Mouse (Mus musculus) neural tube, embryonic 14.5 days (tissue): ENCODE measurements around the gene B4galnt4. TPM values are rescaled to one million over a fixed set of nuclear protein-coding genes. Genes with fewer than 3 reads are reported as not detected.
A peak's percentile ranks its signal among the peaks of the same experiment; 100 is the strongest.
"Not testable (repeated sequence)": the region's sequence is repeated elsewhere in the genome, so short reads cannot be mapped to it uniquely, and the experiment has no call there.

Experiments
- ATAC-seq: fragments of 200-750 bp; cut with Nextera tagmentation; 2 replicates; pipeline ENCODE4 v1.8.0; 2017; ENCODE audit warnings: low read depth, mild to moderate bottlenecking, moderate TSS enrichment, moderate library complexity
- H3K27ac ChIP-seq: fragments of 300-500 bp; sonication (generic); 2 replicates; pipeline ENCODE4 v1.5.1; 2014; ENCODE audit warnings: low read depth, mild to moderate bottlenecking, control low read depth, low read length, moderate library complexity, mixed read lengths
- H3K27me3 ChIP-seq: fragments of 300-500 bp; sonication (generic); 2 replicates; pipeline ENCODE4 v1.6.1; 2014; ENCODE audit warnings: low read length; ENCODE audit not compliant: control insufficient read depth, insufficient read depth
- H3K36me3 ChIP-seq: fragments of 300-500 bp; sonication (generic); 2 replicates; pipeline ENCODE4 v1.6.1; 2014; ENCODE audit warnings: low read length, mixed read lengths; ENCODE audit not compliant: control insufficient read depth, insufficient read depth
- H3K4me1 ChIP-seq: fragments of 300-500 bp; sonication (generic); 2 replicates; pipeline ENCODE4 v1.6.1; 2014; ENCODE audit warnings: low read length; ENCODE audit not compliant: control insufficient read depth, insufficient read depth
- H3K4me2 ChIP-seq: fragments of 300-500 bp; sonication (generic); 2 replicates; pipeline ENCODE4 v1.6.1; 2014; ENCODE audit warnings: mild to moderate bottlenecking, low read depth, low read length, control low read depth
- H3K4me3 ChIP-seq: fragments of 300-500 bp; sonication (generic); 2 replicates; pipeline ENCODE4 v1.5.1; 2014; ENCODE audit warnings: low read depth, low read length, control low read depth, mixed read lengths
- H3K9ac ChIP-seq: fragments of 300-500 bp; sonication (generic); replicated peaks from 2 replicates; pipeline ENCODE4 v1.6.1; 2014; ENCODE audit warnings: low read depth, mild to moderate bottlenecking, control low read depth, low read length, mixed read lengths
- H3K9me3 ChIP-seq: fragments of 300-500 bp; sonication (generic); 2 replicates; pipeline ENCODE4 v1.6.1; 2016; ENCODE audit warnings: low read length; ENCODE audit not compliant: control insufficient read depth
- WGBS: fragments of 180-500 bp; shearing (Covaris S2); extraction: QIAGEN DNeasy Blood & Tissue Kit; methylation state at CpG from one replicate; pipeline ENCODE4 v1.1.7; 2014; 5-methylcytosine and 5-hydroxymethylcytosine counted together
- polyA plus RNA-seq: library from polyadenylated mRNA; unstranded; fragments of >200 nt; fragmentation: Nextera tagmentation; extraction: Ambion mirVana; gene quantifications from 2 replicates; pipeline ENCODE4 v1.2.1, GENCODE M21; 2014

B4galnt4 gene
- 34.8 and 36.6 TPM in 2 replicates for polyA plus RNA-seq

DNA sequence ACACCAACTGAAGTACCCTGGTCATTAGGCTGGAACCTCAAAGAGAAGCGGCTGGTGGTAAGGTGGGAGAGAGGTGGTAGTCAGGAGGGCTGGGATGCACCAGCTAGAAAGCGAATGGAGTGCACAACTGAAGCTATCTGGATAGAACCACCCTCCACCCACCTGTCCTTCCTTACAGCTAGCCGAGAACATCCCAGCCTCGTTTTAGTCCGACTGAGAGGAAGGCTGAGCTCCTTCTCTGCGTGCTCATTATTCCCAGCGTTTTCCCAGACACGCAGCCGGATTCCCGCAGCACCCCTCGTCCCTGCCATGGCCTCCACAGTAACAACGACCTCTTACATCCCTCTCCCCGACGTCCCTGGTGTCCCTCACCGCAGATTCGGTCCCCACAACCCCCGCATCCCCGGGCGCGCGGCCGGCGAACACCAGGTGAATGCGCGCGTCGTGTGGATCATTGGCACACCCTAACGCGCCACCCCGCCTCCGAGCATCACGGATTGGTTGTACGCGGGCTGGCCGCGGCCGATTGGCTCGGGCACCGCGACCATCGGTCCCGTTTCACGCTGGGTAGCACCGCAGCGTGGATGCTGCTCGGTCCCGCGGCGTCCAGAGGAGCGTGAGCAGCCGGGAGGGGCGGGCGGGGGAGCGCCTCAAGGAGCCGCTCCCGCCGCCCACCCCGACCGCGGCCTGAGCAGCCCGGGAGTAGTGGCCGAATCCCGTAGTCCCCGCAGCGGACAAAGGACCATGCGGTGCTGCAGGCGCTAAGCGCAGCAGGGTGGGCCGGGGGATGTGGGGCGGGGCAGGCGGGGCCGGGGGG lies at the start of gene B4galnt4:
Gene B4galnt4 (plus strand): TSS at position 679 of the 817 bp plus-strand sequence.
- WGBS: under 1% methylated on average over 69 of the region's 72 CpGs
- Histone ChIP-seq H3K27me3 (no peaks in the 10 kb centered on the region), H3K27ac (peak within 1 kb of the TSS; percentile 93), H3K4me3 (peak within 1 kb of the TSS; percentile 86), H3K36me3 (peaks cover 16% of the 10 kb centered on the region), H3K4me2 (peak within 1 kb of the TSS; percentile 85), H3K9me3 (no peaks in the 10 kb centered on the region), H3K9ac (peak within 1 kb of the TSS; percentile 99), H3K4me1 (peaks cover 19% of the 10 kb centered on the region)
- ATAC-seq: peak; percentile 98

DNA sequence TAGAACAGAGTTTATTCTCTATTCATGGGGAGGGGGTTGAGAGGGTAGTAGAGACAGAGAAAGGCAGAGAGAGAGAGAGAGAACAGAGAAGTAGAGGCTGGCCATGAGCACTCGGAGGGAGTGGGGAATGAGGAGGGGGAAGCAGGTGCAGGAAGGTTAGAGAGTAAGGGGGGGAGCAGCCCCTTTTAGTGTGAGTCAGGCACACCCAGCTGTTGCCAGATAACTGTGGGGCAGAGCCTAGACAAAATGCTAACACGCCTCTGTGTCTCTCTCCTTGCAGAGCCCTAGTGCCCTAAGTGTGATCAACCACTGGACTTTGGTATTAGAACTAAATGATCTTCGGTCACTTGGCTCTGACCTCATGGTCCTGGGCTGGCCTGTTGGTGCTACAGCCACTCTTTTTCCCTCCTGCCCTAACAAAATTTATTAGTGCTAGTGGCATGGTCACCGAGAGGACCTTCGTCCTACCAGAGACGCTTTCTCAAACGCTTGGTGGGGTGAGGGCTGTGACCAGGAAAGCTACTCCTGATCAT lies 49.6 kb upstream of the B4galnt4 start:
- Histone ChIP-seq H3K9ac (no peak overlapping the region), H3K27me3 (no peaks in the 10 kb centered on the region), H3K36me3 (no peaks in the 10 kb centered on the region), H3K9me3 (no peaks in the 10 kb centered on the region), H3K4me3 (no peak overlapping the region), H3K4me1 (no peaks in the 10 kb centered on the region), H3K4me2 (no peak overlapping the region), H3K27ac (no peak overlapping the region)
- ATAC-seq: no peak
- WGBS: 84% methylated on average over 7 of the region's 7 CpGs

DNA sequence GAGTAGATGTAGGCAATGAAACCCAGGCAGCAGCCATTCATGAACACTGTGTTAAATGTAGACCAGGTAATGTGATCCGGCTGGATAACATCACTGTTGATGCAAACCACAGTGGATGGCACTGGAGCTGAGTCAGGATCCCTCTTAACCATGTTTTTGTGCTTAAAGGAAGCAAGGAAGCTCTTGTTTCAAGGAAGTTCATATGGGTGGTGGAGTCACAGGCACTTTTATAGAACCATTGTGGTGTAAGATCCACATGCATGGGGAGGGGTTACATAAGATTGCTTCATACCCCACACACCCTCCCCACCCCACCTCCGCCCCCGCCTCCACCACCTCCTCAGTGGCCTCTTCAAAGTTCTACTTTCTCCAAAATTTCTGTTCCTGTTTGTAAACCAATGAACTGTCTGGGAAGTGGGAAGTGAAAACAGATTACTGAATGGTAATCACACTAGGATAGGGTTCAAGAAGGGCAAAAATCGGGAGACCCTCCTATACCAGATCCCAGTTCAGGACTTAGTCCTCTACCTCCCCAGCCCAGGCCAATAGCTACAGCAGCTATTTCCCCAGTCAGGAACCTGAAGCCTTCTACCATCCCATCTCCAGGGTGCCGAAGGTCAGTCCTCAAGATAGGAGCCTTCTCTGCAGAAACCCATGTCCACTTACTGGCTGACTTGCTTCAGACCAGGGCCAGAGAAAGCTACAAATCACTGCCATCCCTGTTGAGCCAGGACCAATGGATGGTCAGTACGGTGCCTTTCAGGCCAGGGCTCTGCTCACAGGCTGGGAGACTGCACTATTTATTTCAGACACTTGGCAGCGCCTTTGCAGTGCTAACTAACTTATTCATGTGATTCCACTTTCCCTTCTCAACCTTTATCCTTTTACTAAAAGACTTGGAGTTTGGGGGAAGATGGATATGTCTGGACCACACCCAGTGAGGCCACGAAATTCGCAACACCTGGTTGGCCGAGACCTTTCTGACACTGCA lies 43.9 kb upstream of the B4galnt4 start:
- 90% methylated on average over 10 of the region's 10 CpGs for WGBS
- ATAC-seq: no peak
- no peak overlapping the region for H3K4me2 ChIP-seq
- H3K4me1 ChIP-seq: no peaks in the 10 kb centered on the region
- no peaks in the 10 kb centered on the region for H3K9me3 ChIP-seq
- H3K27me3 ChIP-seq: no peaks in the 10 kb centered on the region
- H3K4me3 ChIP-seq: no peak overlapping the region
- no peak overlapping the region for H3K27ac ChIP-seq
- no peaks in the 10 kb centered on the region for H3K36me3 ChIP-seq
- no peak overlapping the region for H3K9ac ChIP-seq

- not testable (repeated sequence) for H3K4me3 ChIP-seq, H3K27me3 ChIP-seq, H3K4me2 ChIP-seq, ATAC-seq, H3K27ac ChIP-seq, H3K9ac ChIP-seq, H3K4me1 ChIP-seq, H3K9me3 ChIP-seq, H3K36me3 ChIP-seq
- WGBS: 96% methylated on average over 1 of the region's 1 CpGs
These were observed 43.1 kb upstream of the B4galnt4 start, which contains the start of gene Ifitm6 for GRCm38 (mm10) chr7:141017824-141018223. Gene Ifitm6 (minus strand): TSS chr7:141017924.

DNA sequence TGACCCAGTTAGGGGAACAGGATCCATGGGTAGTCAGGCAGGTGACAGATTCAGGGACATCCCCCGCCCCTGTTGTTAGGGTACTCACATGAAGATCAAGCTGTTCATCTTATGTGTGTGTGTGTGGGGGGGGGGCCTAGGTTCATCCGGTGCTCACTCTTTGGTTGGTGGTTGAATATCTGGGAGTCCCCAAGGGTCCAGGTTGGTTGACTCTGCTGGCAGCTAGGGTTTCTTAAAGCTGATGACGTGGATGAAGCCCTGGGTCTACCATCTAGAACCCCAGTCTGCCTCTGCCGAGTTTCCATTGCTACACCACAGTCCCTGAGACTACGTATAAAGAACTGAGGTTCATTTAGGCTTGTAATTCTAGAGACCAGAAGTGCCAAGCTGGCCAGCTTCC lies 41.9 kb upstream of the B4galnt4 start:
- H3K36me3 ChIP-seq: no peaks in the 10 kb centered on the region
- no peak for ATAC-seq
- H3K9me3 ChIP-seq: no peaks in the 10 kb centered on the region
- WGBS: 91% methylated on average over 5 of the region's 5 CpGs
- H3K4me2 ChIP-seq: no peak overlapping the region
- no peak overlapping the region for H3K9ac ChIP-seq
- no peak overlapping the region for H3K27ac ChIP-seq
- no peak overlapping the region for H3K4me3 ChIP-seq
- no peaks in the 10 kb centered on the region for H3K27me3 ChIP-seq
- no peaks in the 10 kb centered on the region for H3K4me1 ChIP-seq

GRCm38 (mm10) chr7:141021489-141022449 lies 39.1 kb upstream of the B4galnt4 start:
- Histone ChIP-seq H3K4me3 (no peak overlapping the region), H3K27ac (no peak overlapping the region), H3K4me2 (no peak overlapping the region), H3K36me3 (no peaks in the 10 kb centered on the region), H3K27me3 (no peaks in the 10 kb centered on the region), H3K9me3 (no peaks in the 10 kb centered on the region), H3K4me1 (no peaks in the 10 kb centered on the region), H3K9ac (no peak overlapping the region)
- 87% methylated on average over 14 of the region's 14 CpGs for WGBS
- ATAC-seq: no peak

GRCm38 (mm10) chr7:141024865-141025838 lies 35.8 kb upstream of the B4galnt4 start:
- H3K27me3 ChIP-seq: no peaks in the 10 kb centered on the region
- peak; percentile 84 for ATAC-seq
- WGBS: 20% methylated on average over 5 of the region's 6 CpGs
- no peak overlapping the region for H3K4me2 ChIP-seq
- no peaks in the 10 kb centered on the region for H3K4me1 ChIP-seq
- no peak overlapping the region for H3K9ac ChIP-seq
- no peaks in the 10 kb centered on the region for H3K9me3 ChIP-seq
- peak overlapping the region; percentile 71 for H3K27ac ChIP-seq
- no peaks in the 10 kb centered on the region for H3K36me3 ChIP-seq
- H3K4me3 ChIP-seq: no peak overlapping the region
